Mouse (Mus musculus): ENCODE measurements around the gene Cenpt. TPM values are rescaled to one million over a fixed set of nuclear protein-coding genes. Genes with fewer than 3 reads are reported as not detected.
"Not testable (repeated sequence)": the region's sequence is repeated elsewhere in the genome, so short reads cannot be mapped to it uniquely, and the experiment has no call there.

Cenpt gene
- polyA plus RNA-seq, 1 experiment from 2014 or later = 52.2 TPM

DNA sequence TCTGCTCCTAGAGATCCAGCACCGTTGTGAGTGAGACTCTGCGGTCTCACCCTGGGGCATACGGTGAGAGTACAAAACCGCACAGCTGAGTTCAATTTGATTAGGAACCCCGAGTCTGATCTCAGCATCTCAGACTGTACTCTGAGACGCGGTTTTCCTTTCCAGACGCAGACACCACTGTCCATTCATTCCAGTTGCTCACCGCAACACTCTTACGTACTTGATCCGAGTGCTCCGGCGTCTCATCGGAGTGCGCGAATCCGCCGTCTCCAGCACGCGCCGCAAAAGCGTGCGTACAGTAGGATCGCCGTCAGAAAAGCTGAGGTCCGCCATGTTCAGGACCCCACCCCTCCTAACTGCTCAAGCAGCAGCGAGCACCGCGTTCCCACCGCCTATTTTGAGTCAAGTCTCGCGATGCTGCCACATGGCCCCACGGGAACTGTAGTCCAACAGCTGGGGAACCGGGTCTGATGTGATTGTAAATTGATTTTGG lies 1.4 kb downstream of the Cenpt start:
- Histone ChIP-seq H3K9ac (peak overlapping the region; percentile 63), H3K4me1 (replicated peaks) (peaks cover 31% of the 10 kb centered on the region), H3K4me2 (peak overlapping the region; percentile 74), H3K4me3 (peak overlapping the region; percentile 80), H3K36me3 (peaks cover 24% of the 10 kb centered on the region), H3K9me3 (no peaks in the 10 kb centered on the region), H3K27me3 (no peaks in the 10 kb centered on the region), H3K27ac (replicated peaks) (peak overlapping the region; percentile 84)
- under 1% methylated on average over 34 of the region's 34 CpGs for WGBS
- ATAC-seq (ENCODE audit: low FRiP score, low read depth) = peak; percentile 86

DNA sequence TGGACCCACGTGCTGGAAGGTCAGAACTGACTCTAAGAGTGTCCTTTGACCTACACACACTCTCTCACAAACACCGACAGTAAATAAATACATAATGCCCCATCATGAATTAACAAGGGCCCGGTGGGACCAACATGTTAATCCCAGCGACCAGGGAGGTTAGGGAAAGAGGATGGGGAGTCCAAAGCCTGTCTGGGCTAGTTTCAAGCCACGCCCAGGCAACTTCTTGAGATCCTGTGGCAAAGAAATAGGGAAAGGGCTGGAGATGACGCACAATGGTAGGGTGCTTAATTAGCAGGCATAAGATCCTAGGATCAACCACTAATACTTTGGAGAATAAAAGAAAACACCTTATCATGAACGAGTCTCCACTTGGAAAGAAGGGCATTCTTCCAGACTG lies 2.5 kb downstream of the Cenpt start:
- Histone ChIP-seq H3K27me3 (no peaks in the 10 kb centered on the region), H3K27ac (replicated peaks) (no peak overlapping the region), H3K36me3 (peaks cover 35% of the 10 kb centered on the region), H3K4me2 (peak overlapping the region; percentile 41), H3K9ac (no peak overlapping the region), H3K9me3 (no peaks in the 10 kb centered on the region), H3K4me1 (replicated peaks) (peaks cover 20% of the 10 kb centered on the region), H3K4me3 (0 out of 2 replicates have a peak overlapping the region, but pooled peaks have one; percentile 0)
- WGBS = 83% methylated on average over 7 of the region's 7 CpGs
- no peak for ATAC-seq (ENCODE audit: low FRiP score, low read depth)

DNA sequence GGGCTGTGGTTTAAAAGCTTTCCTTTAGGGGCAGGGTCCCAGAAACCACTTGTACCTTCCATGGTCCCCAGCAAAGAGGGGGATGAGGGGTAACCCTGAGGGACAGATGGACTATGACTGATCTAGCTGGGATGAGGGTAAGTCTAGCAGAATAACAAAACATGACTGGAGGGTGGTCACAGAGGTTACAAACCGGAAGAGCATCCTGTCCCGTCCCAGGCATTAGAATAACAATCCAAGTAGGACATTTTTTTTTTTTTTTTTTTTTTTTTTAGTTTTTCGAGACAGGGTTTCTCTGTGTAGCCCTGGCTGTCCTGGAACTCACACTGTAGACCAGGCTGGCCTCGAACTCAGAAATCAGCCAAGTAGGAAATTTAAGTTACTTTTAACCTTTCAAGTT lies 3.1 kb downstream of the Cenpt start:
- no peak for ATAC-seq (ENCODE audit: low FRiP score, low read depth)
- 86% methylated on average over 4 of the region's 4 CpGs for WGBS
- no peaks in the 10 kb centered on the region for H3K9me3 ChIP-seq
- H3K9ac ChIP-seq = no peak overlapping the region
- no peak overlapping the region for H3K4me3 ChIP-seq
- H3K27me3 ChIP-seq = no peaks in the 10 kb centered on the region
- peaks cover 38% of the 10 kb centered on the region for H3K36me3 ChIP-seq
- H3K4me2 ChIP-seq = 0 out of 2 replicates have a peak overlapping the region, but pooled peaks have one; percentile 41
- H3K4me1 ChIP-seq (replicated peaks) = peaks cover 17% of the 10 kb centered on the region
- no peak overlapping the region for H3K27ac ChIP-seq (replicated peaks)

- peaks cover 54% of the 10 kb centered on the region for H3K36me3 ChIP-seq
- no peaks in the 10 kb centered on the region for H3K9me3 ChIP-seq
- H3K9ac ChIP-seq = no peak overlapping the region
- H3K27ac ChIP-seq (replicated peaks) = no peak overlapping the region
- H3K4me3 ChIP-seq = no peak overlapping the region
- H3K4me1 ChIP-seq (replicated peaks) = peaks cover 7% of the 10 kb centered on the region
- no peak overlapping the region for H3K4me2 ChIP-seq
- WGBS = 92% methylated on average over 11 of the region's 11 CpGs
- H3K27me3 ChIP-seq = no peaks in the 10 kb centered on the region
- no peak for ATAC-seq (ENCODE audit: low FRiP score, low read depth)
Measured at GRCm38 (mm10) chr8:105846678-105847077, 6.4 kb downstream of the Cenpt start.

DNA sequence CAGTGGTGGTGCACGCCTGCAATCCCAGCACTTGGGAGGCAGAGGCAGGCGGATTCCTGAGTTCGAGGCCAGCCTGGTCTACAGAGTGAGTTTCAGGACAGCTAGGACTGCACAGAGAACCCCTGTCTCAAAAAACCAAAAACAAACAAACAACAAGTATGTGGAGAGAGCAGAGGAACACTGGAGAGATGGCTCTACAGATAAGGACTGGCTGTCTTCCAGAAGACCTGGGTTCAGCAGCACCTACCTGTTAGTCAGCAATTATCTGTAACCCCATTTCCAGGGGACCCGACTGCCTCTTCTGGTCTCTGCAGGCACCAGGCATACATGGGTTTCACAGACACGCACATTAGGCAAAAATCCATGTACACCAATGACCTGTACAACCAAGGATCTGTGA lies 13.9 kb downstream of the Cenpt start:
- Histone ChIP-seq H3K36me3 (peaks cover 8% of the 10 kb centered on the region), H3K4me3 (no peak overlapping the region), H3K9me3 (no peaks in the 10 kb centered on the region), H3K9ac (no peak overlapping the region), H3K4me1 (replicated peaks) (no peaks in the 10 kb centered on the region), H3K4me2 (no peak overlapping the region), H3K27ac (replicated peaks) (no peak overlapping the region), H3K27me3 (no peaks in the 10 kb centered on the region)
- ATAC-seq (ENCODE audit: low FRiP score, low read depth) = no peak
- 89% methylated on average over 5 of the region's 5 CpGs for WGBS

- H3K4me2 ChIP-seq = no peak overlapping the region
- H3K4me3 ChIP-seq = no peak overlapping the region
- H3K27ac ChIP-seq (replicated peaks) = no peak overlapping the region
- ATAC-seq (ENCODE audit: low FRiP score, low read depth) = no peak
- H3K9ac ChIP-seq = no peak overlapping the region
- no peaks in the 10 kb centered on the region for H3K36me3 ChIP-seq
- WGBS = 81% methylated on average over 6 of the region's 6 CpGs
- H3K4me1 ChIP-seq (replicated peaks) = no peaks in the 10 kb centered on the region
- H3K9me3 ChIP-seq = no peaks in the 10 kb centered on the region
- no peaks in the 10 kb centered on the region for H3K27me3 ChIP-seq
Measured at GRCm38 (mm10) chr8:105836991-105837390, 16.1 kb downstream of the Cenpt start.

GRCm38 (mm10) chr8:105835318-105835717 lies 17.8 kb downstream of the Cenpt start:
- H3K4me2 ChIP-seq = no peak overlapping the region
- H3K27ac ChIP-seq (replicated peaks) = no peak overlapping the region
- H3K27me3 ChIP-seq = no peaks in the 10 kb centered on the region
- H3K4me1 ChIP-seq (replicated peaks) = no peaks in the 10 kb centered on the region
- H3K4me3 ChIP-seq = no peak overlapping the region
- ATAC-seq (ENCODE audit: low FRiP score, low read depth) = no peak
- H3K36me3 ChIP-seq = no peaks in the 10 kb centered on the region
- WGBS = 29% methylated on average over 11 of the region's 11 CpGs
- no peak overlapping the region for H3K9ac ChIP-seq
- H3K9me3 ChIP-seq = no peaks in the 10 kb centered on the region

- not testable (repeated sequence) for H3K36me3 ChIP-seq
Measured at GRCm38 (mm10) chr8:105833740-105834139, 19.3 kb downstream of the Cenpt start.

DNA sequence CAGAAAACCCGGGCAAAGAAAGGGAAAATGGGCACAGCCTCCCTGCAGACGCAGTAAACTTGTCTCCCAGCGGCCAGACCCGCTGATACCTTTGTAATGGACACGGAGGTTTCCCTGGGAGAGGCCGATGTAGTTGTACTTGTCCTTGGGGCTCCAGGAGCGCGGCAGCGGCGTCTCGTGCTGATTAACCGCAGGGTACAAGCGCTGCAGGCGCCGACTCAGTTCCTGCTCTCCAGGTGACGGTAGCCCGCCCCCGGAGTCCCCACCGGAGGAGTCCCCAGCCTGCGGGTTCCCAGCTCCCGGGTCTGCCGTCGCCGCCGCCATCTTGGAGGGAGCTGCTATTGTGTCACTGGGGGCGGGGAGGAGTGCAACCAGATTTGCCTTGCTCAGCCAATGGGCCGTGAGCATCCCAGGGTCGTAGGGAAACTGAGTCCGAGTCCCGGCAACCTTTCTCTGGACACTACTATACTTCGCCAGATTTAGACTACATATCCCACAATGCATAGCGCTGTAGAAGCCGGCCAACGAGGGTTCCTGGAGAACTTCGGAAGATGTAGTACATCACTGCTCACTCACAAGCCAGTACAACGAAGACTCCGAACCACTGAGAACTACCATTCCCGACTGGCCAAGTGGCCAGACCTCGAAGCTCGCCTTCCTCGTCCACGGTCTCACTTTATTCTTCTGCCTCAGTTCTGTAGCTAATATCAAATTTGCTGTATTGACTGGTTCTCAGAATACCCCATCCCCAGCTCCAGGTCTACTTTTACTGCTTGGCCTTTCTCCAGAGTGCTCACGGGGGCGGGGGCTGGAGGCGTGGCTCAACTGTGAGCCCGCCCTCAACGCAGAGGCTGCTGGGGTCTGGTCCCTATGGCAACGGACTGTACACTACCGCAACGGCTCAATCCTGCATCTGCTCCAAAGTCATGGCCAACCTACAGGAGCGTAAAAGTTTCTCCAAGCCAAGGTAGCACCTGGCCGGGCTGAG lies 25.9 kb downstream of the Cenpt start, which contains the start of the genes Ranbp10 and Tsnaxip1:
Gene Ranbp10 (minus strand): TSS at position 490 of the 988 bp plus-strand sequence.
Gene Tsnaxip1 (plus strand): TSS at position 871 of the 988 bp plus-strand sequence.
- H3K9me3 ChIP-seq = no peaks in the 10 kb centered on the region
- no peaks in the 10 kb centered on the region for H3K27me3 ChIP-seq
- peaks cover 29% of the 10 kb centered on the region for H3K4me1 ChIP-seq (replicated peaks)
- H3K4me3 ChIP-seq = peak within 1 kb of the TSS; percentile 99
- peak; percentile 99 for ATAC-seq (ENCODE audit: low FRiP score, low read depth)
- H3K9ac ChIP-seq = peak within 1 kb of the TSS; percentile 95
- H3K27ac ChIP-seq (replicated peaks) = peak within 1 kb of the TSS; percentile 88
- peak within 1 kb of the TSS; percentile 94 for H3K4me2 ChIP-seq
- peaks cover 20% of the 10 kb centered on the region for H3K36me3 ChIP-seq
- under 1% methylated on average over 46 of the region's 52 CpGs for WGBS

More at GRCm38 (mm10) chr8:105833740-105834139, 19.3 kb downstream of the Cenpt start:
- H3K9me3 ChIP-seq; H3K4me3 ChIP-seq; H3K4me2 ChIP-seq; H3K4me1 ChIP-seq (replicated peaks); H3K27ac ChIP-seq (replicated peaks); H3K27me3 ChIP-seq; H3K9ac ChIP-seq; ATAC-seq (ENCODE audit: low FRiP score, low read depth): not testable (repeated sequence)
- WGBS = 87% methylated on average over 2 of the region's 2 CpGs

GRCm38 (mm10) chr8:105826379-105826778 lies 26.7 kb downstream of the Cenpt start:
- Histone ChIP-seq H3K27ac (replicated peaks) (peak overlapping the region; percentile 81), H3K4me3 (peak overlapping the region; percentile 99), H3K36me3 (peaks cover 25% of the 10 kb centered on the region), H3K27me3 (no peaks in the 10 kb centered on the region), H3K4me2 (peak overlapping the region; percentile 94), H3K4me1 (replicated peaks) (peaks cover 29% of the 10 kb centered on the region), H3K9ac (peak overlapping the region; percentile 95), H3K9me3 (no peaks in the 10 kb centered on the region)
- 11% methylated on average over 4 of the region's 4 CpGs for WGBS
- no peak for ATAC-seq (ENCODE audit: low FRiP score, low read depth)

GRCm38 (mm10) chr8:105825506-105825905 lies 27.6 kb downstream of the Cenpt start:
- H3K27ac ChIP-seq (replicated peaks) = no peak overlapping the region
- H3K9me3 ChIP-seq = no peaks in the 10 kb centered on the region
- H3K36me3 ChIP-seq = peaks cover 30% of the 10 kb centered on the region
- peak overlapping the region; percentile 94 for H3K4me2 ChIP-seq
- no peaks in the 10 kb centered on the region for H3K27me3 ChIP-seq
- H3K4me1 ChIP-seq (replicated peaks) = peaks cover 29% of the 10 kb centered on the region
- peak overlapping the region; percentile 95 for H3K9ac ChIP-seq
- WGBS = 77% methylated on average over 4 of the region's 4 CpGs
- H3K4me3 ChIP-seq = peak overlapping the region; percentile 99
- no peak for ATAC-seq (ENCODE audit: low FRiP score, low read depth)

DNA sequence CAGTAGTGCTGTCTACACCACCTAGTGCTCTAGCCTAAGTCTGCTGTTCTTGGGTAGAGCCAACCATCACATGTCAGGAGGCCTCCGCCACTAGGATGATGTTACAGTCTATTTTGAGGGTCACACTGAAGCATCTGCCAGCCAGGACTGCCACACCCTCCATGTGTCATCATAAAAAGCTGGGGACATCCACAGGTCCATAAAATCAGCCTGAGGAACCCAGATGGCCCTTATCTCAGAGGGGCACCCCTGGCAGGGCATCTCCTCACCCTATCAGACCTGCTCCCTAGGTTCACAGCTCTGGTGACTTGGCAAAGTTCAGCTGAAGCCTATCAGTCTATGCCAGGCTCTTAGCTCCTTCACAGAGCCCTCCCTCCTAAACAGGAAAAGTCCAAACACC lies 32.2 kb downstream of the Cenpt start:
- Histone ChIP-seq H3K27ac (replicated peaks) (no peak overlapping the region), H3K27me3 (no peaks in the 10 kb centered on the region)
- ATAC-seq (ENCODE audit: low FRiP score, low read depth) = 0 out of 2 replicates have a peak, but pooled peaks have one; percentile 31

More for the DNA sequence above, 32.2 kb downstream of the Cenpt start:
- H3K36me3 ChIP-seq = peaks cover 34% of the 10 kb centered on the region
- 100% methylated on average over 1 of the region's 1 CpGs for WGBS
- peaks cover 18% of the 10 kb centered on the region for H3K4me1 ChIP-seq (replicated peaks)
- no peaks in the 10 kb centered on the region for H3K9me3 ChIP-seq
- H3K4me3 ChIP-seq = no peak overlapping the region
- no peak overlapping the region for H3K4me2 ChIP-seq
- no peak overlapping the region for H3K9ac ChIP-seq

Measured in hindbrain, embryonic 15.5 days (tissue).